Mouse (Mus musculus) heart, embryonic 11.5 days (tissue): ENCODE results near the gene Elmod3. TPM values are rescaled to one million over a fixed set of nuclear protein-coding genes. Genes with fewer than 3 reads are reported as not detected.

Experiments used
- ATAC-seq: fragments of 200-750 bp; cut with Nextera tagmentation; replicated peaks from 2 replicates; pipeline ENCODE4 v1.8.0; 2017; ENCODE audit warnings: moderate library complexity; ENCODE audit not compliant: insufficient number of reproducible peaks, low FRiP score, low TSS enrichment
- H3K27ac ChIP-seq: fragments of 300-500 bp; sonication (generic); 2 replicates; pipeline ENCODE4 v1.5.1; 2014; ENCODE audit warnings: mild to moderate bottlenecking, low read depth, low read length
- H3K27me3 ChIP-seq: fragments of 300-500 bp; sonication (generic); 2 replicates; pipeline ENCODE4 v1.6.1; 2014; ENCODE audit warnings: mild to moderate bottlenecking, low read length, mixed read lengths; ENCODE audit not compliant: control insufficient read depth, insufficient read depth
- H3K36me3 ChIP-seq: fragments of 300-500 bp; sonication (generic); 2 replicates; pipeline ENCODE4 v1.6.1; 2014; ENCODE audit warnings: mild to moderate bottlenecking, low read length, moderate library complexity, mixed read lengths; ENCODE audit not compliant: control insufficient read depth, insufficient read depth
- H3K4me1 ChIP-seq: fragments of 300-500 bp; sonication (generic); 2 replicates; pipeline ENCODE4 v1.6.1; 2014; ENCODE audit warnings: low read length; ENCODE audit not compliant: control insufficient read depth, insufficient read depth
- H3K4me2 ChIP-seq: fragments of 300-500 bp; sonication (generic); 2 replicates; pipeline ENCODE4 v1.6.1; 2014; ENCODE audit warnings: mild to moderate bottlenecking, moderate library complexity
- H3K4me3 ChIP-seq: fragments of 300-500 bp; sonication (generic); 2 replicates; pipeline ENCODE4 v1.5.1; 2014; ENCODE audit warnings: low read depth, low read length
- H3K9ac ChIP-seq: fragments of 300-500 bp; sonication (generic); 2 replicates; pipeline ENCODE4 v1.6.1; 2014; ENCODE audit warnings: mild to moderate bottlenecking, low read depth, low read length, moderate library complexity
- H3K9me3 ChIP-seq: fragments of 300-500 bp; sonication (generic); replicated peaks from 2 replicates; pipeline ENCODE4 v1.6.1; 2016; ENCODE audit warnings: low read length; ENCODE audit not compliant: control insufficient read depth
- WGBS: fragments of 180-500 bp; shearing (Covaris S2); extraction: QIAGEN DNeasy Blood & Tissue Kit; methylation state at CpG from one replicate; pipeline ENCODE4 v1.1.7; 2014; ENCODE audit not compliant: insufficient replicate concordance; 5-methylcytosine and 5-hydroxymethylcytosine counted together
- polyA plus RNA-seq: library from polyadenylated mRNA; unstranded; fragments of >200 nt; fragmentation: Nextera tagmentation; extraction: Ambion mirVana; gene quantifications from 2 replicates; pipeline ENCODE4 v1.2.1, GENCODE M21; 2014

The Elmod3 gene
- 10.5 and 12.1 TPM in 2 replicates for polyA plus RNA-seq

DNA sequence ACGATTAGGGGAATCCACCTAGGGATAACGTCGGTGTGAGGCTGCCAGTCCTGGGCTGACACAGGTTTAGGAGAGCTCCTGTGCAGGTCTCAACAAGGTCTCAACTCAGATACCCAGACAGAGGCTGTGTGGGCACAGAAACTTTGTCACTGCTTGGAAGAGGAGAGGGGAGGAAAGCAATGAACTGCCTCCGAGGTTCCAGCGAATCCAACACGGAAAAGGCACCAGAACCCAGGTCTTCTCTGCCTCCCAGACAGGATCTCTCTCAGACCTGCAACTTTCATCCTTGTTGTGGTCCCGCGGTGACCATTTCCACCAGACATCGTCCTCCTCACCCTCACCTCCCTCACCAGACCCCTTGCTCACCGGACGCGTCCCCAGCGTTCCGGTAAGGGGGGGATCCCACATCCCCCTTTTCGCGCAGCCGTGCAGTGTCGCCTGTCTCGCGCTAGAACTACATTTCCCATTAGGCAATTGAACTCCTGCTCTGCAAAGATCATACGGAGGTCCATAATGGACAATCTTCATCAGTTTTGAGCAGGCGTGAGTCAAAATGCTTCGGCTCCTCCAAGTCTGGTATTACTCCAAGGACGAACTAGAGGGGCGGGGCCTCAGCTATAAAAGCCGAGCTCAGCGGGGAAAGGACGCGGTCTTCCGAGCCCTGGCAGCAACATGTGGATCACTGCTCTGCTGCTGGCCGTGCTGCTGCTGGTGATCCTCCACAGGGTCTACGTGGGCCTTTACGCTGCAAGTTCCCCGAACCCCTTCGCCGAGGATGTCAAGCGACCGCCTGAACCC, at the start of gene Elmod3, which contains the start of gene Retsat:
TSS of gene Elmod3 (minus strand) at position 458 of the 798 bp plus-strand sequence.
TSS of gene Retsat (plus strand) at position 520 of the 798 bp plus-strand sequence.
- Histone ChIP-seq H3K4me3 (peak within 1 kb of the TSS; percentile 53), H3K27me3 (no peaks in the 10 kb centered on the region), H3K9me3 (no peaks in the 10 kb centered on the region), H3K27ac (peak within 1 kb of the TSS; percentile 79), H3K4me1 (peaks cover 15% of the 10 kb centered on the region; the same call in 1 of the 2 replicates), H3K36me3 (no peaks in the 10 kb centered on the region), H3K9ac (peak within 1 kb of the TSS; percentile 74), H3K4me2 (peak within 1 kb of the TSS; percentile 85)
- ATAC-seq, result peak; percentile 88
- WGBS, result 1% methylated on average over 38 of the region's 38 CpGs

DNA sequence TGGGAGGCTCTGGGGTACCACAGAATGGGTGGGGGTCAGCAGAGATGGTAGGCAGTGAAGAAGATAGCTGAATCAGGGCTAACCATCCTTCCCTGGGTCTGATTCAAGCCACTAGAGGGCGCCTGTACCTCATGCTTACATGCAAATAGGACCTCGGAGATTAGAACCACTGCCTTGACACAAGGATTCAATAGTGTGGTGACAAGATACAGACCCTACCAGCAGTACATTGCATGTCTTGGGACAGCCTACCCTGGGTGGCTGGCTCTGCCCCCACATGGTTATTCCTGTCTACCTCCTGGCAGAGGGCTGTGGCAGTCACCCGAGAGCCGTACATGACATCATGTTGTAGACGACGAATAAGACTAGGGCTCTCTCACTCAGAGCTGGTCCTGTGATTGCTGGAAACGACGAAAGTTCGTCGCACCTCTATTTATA, 49.2 kb upstream of the Elmod3 start:
- no peak overlapping the region; the same call in 1 of the 2 replicates for H3K9ac ChIP-seq
- no peaks in the 10 kb centered on the region; the same call in 1 of the 2 replicates for H3K36me3 ChIP-seq
- H3K4me1 ChIP-seq, result peaks cover 9% of the 10 kb centered on the region; the same call in 1 of the 2 replicates
- no peaks in the 10 kb centered on the region for H3K9me3 ChIP-seq
- WGBS, result 40% methylated on average over 10 of the region's 10 CpGs
- no peak overlapping the region for H3K4me3 ChIP-seq
- 0 out of 2 replicates have a peak overlapping the region, but pooled peaks have one; percentile 11 for H3K27ac ChIP-seq
- peak; percentile 66; the same call in 1 of the 2 replicates for ATAC-seq
- peak overlapping the region; percentile 33; the same call in 1 of the 2 replicates for H3K4me2 ChIP-seq
- H3K27me3 ChIP-seq, result no peaks in the 10 kb centered on the region

DNA sequence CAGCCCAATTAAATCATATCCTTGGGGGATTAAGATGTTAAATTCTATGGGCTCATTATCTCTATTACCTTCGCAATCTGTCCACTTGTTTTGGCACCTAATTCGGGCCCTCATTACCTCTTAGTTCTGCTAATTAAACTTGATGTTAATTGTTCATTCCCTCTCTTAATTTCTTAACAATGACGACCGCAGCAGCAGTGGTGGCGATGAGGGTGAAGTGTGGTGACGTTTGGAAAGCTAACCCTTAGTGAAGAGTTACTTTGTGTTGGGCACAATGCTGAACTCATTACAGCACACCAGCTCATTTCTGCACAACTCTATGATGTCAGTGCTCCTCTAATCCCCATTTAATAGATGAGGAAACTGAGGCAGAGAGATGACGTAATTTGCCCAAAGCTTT, 47.2 kb upstream of the Elmod3 start:
- no peak overlapping the region for H3K27ac ChIP-seq
- H3K36me3 ChIP-seq, result no peaks in the 10 kb centered on the region; the same call in 1 of the 2 replicates
- no peak for ATAC-seq
- no peak overlapping the region for H3K9ac ChIP-seq
- peaks cover 9% of the 10 kb centered on the region; the same call in 1 of the 2 replicates for H3K4me1 ChIP-seq
- 87% methylated on average over 7 of the region's 7 CpGs for WGBS
- no peaks in the 10 kb centered on the region for H3K9me3 ChIP-seq
- H3K4me3 ChIP-seq, result no peak overlapping the region
- H3K4me2 ChIP-seq, result no peak overlapping the region
- H3K27me3 ChIP-seq, result no peaks in the 10 kb centered on the region

DNA sequence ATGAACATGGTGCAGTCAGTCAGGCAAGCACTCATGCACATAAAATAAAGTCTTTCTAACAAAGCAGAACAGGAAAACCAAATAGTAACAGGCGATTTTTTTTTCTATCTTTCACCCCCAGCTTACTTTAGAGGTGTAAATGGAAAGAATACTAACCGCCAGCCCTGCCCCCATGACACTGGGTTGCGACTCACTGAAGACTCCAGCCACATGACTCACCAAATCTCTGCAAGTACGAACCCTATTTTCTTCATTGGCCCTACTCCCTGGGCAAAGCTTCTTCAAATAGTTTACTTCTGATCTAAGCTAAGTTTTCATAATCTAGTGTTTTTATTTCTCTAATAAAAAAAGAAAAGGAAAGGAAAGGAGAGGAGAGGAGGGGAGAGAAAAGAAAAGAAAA, 46.4 kb upstream of the Elmod3 start:
- Histone ChIP-seq H3K27me3 (no peaks in the 10 kb centered on the region), H3K36me3 (no peaks in the 10 kb centered on the region; the same call in 1 of the 2 replicates), H3K9me3 (no peaks in the 10 kb centered on the region), H3K4me2 (no peak overlapping the region), H3K27ac (no peak overlapping the region), H3K4me3 (no peak overlapping the region), H3K4me1 (peaks cover 9% of the 10 kb centered on the region; the same call in 1 of the 2 replicates), H3K9ac (no peak overlapping the region)
- no peak for ATAC-seq
- 75% methylated on average over 4 of the region's 4 CpGs for WGBS

DNA sequence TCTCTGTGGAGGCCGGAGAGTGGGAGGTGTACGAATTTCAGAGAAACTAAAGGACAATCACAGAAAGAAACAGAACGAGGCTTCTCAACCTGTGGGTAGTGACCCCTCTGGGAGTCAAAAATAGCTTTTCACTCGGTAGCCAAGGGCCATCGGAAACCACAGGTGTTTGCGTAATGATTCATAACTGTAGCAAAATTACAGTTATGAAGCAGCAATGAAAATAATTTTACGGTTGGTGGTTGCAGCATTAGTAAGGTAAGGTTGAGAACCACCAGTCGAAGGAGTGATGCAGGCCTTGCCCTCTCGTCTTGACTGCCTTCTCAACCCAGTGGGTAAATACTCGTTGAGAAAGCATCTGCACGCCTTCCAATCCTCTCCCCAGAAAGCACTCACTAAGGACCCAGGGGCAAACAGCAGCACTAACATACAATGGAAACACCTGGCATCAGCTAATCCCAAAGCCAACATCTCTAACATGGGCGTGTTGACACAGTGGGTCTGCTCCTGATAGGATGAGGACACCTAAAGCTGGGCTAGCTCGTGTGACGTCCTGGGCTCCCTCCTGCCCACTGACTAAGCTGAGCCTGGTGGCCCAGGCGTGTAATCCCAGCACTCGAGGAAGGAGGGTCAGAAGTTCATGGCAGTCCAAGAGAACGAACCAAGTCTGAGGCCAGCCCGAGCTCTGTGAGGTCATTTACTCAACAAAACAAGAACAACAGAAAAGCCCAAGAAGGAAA, 43.2 kb upstream of the Elmod3 start:
- Histone ChIP-seq H3K27ac (no peak overlapping the region), H3K36me3 (no peaks in the 10 kb centered on the region), H3K4me1 (peaks cover 1% of the 10 kb centered on the region; the same call in 1 of the 2 replicates), H3K9ac (no peak overlapping the region), H3K4me2 (no peak overlapping the region), H3K4me3 (no peak overlapping the region), H3K27me3 (no peaks in the 10 kb centered on the region), H3K9me3 (no peaks in the 10 kb centered on the region)
- WGBS, result 81% methylated on average over 18 of the region's 18 CpGs
- no peak for ATAC-seq

DNA sequence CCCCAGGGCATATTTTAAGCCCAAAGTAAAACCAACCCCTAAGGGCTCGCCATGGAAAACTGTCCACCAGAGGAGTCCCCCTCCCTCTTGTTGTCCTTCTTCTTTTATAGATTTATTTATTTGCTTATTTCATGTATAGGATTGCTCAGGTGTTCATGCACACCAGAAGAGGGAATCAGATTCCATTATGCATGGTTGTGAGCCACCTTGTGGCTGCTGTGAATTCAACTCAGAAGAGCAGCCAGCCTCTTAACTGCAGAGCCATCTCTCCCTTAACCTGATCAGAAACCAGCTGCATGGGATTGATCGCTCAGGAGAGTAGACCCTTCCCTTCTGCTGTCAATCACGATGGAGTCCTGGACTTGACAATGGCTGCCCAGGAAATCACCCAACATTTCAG, 38.7 kb upstream of the Elmod3 start:
- 74% methylated on average over 3 of the region's 3 CpGs for WGBS
- no peak overlapping the region for H3K27ac ChIP-seq
- no peak overlapping the region for H3K4me3 ChIP-seq
- no peaks in the 10 kb centered on the region for H3K36me3 ChIP-seq
- H3K9me3 ChIP-seq, result no peaks in the 10 kb centered on the region
- peaks cover 4% of the 10 kb centered on the region; the same call in 1 of the 2 replicates for H3K4me1 ChIP-seq
- H3K4me2 ChIP-seq, result no peak overlapping the region
- H3K9ac ChIP-seq, result no peak overlapping the region
- ATAC-seq, result no peak
- H3K27me3 ChIP-seq, result no peaks in the 10 kb centered on the region

GRCm38 (mm10) chr6:72635760-72636431, 37.7 kb upstream of the Elmod3 start:
- peak overlapping the region; percentile 43; the same call in 1 of the 2 replicates for H3K4me2 ChIP-seq
- WGBS, result 40% methylated on average over 12 of the region's 12 CpGs
- H3K9me3 ChIP-seq, result no peaks in the 10 kb centered on the region
- H3K4me3 ChIP-seq, result no peak overlapping the region
- 0 out of 2 replicates have a peak overlapping the region, but pooled peaks have one; percentile 40 for H3K9ac ChIP-seq
- no peaks in the 10 kb centered on the region for H3K27me3 ChIP-seq
- ATAC-seq, result no peak; the same call in 1 of the 2 replicates
- peaks cover 4% of the 10 kb centered on the region; the same call in 1 of the 2 replicates for H3K4me1 ChIP-seq
- no peak overlapping the region for H3K27ac ChIP-seq
- H3K36me3 ChIP-seq, result no peaks in the 10 kb centered on the region

DNA sequence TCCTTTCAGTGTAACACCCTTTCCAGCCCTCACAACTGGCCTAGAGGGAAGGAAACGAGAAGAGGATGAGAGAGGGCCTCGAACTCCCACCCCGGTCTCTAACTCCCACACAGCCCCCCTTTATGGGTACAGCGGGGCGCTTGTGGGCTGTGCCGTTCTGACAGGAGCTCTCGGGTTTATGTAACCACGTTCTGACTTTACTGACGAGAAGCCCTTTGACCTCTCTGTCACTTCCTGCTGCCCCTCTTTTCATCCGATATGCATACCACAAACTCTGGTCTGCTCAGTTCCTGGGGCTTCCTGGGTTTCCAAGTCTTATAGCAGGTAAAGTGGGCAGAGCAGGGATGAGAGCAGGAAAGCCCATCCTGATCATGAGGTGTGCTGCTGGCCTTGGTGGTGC, 36.1 kb upstream of the Elmod3 start:
- WGBS, result 77% methylated on average over 10 of the region's 10 CpGs

More for the DNA sequence above, 36.1 kb upstream of the Elmod3 start:
- peaks cover 7% of the 10 kb centered on the region for H3K36me3 ChIP-seq
- no peaks in the 10 kb centered on the region for H3K27me3 ChIP-seq
- H3K4me1 ChIP-seq, result peaks cover 4% of the 10 kb centered on the region; the same call in 1 of the 2 replicates
- no peak overlapping the region for H3K4me3 ChIP-seq
- H3K9ac ChIP-seq, result no peak overlapping the region
- no peak overlapping the region for H3K27ac ChIP-seq
- no peak overlapping the region for H3K4me2 ChIP-seq
- ATAC-seq, result no peak
- H3K9me3 ChIP-seq, result no peaks in the 10 kb centered on the region
